Mouse (Mus musculus) mesoderm, embryonic 11.5 days (tissue): ENCODE measurements at regions not wholly inside any gene's neighbourhood (a gene's known extent, or its start where the extent isn't known, plus 50 kb on each side); places are given as distances from the start of the nearest gene placed in this dataset.

ENCODE experiments used
- DNase-seq: peaks from one replicate; pipeline ENCODE4 v3.0.0-alpha.2; 2012; ENCODE audit warnings: low read depth, low spot score

DNA sequence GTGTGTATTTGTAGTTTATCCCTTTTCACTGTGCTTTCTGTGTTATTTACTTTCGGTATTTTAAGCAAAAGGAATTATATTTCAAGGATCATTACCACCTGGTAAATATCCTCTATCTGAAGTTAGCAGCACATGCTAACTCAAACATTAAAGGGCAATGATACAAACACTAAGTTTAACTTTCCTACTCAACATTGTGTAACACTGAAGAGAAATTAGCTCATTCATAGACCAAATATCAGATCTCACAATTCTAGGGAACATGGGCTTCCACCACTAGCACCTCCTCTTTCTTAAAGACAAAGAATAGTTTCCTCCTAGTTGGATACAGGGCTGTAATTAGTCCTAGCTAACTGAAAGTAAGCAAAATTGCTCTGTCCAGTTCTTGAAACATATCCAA, 377.4 kb downstream of the Kcnj2 start:
- DNase-seq = no peak

DNA sequence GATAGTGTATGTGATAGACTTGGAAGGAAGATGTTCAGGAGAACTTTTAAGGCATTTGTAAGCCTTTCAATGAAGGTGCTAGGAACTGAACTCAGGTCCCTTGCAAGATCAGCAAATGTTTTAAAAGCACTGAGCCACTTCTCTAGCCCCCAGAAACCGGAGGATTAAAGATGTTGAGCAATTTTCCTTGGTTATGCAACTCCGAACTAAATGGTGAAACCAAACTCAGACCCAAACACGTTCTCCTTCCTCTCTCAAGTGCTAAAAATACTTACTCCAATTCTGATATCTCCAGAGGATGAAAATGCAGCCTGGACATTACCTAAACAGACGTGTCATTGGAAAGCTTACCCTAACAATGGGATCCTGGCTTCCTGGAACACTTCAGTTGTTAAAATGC, 378.8 kb downstream of the Kcnj2 start:
- no peak for DNase-seq

DNA sequence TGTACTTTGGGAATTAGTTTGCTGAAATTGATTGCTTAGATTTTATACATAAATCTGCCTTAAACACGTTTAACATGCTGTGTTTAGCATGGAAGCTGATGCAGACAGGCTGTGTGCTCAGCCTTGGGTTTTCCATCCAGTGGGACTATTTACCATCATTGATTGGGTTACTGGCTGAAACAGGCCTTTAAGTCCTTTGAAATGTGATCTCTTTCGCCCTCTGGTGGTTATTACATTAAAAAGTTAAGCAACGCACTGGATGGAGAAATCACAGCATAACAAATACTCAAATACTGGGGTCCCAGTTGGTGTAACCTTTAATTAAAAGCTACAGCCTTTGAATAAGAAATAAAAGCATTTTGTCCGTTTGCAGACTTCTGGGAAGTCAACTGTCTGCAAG, 379.8 kb downstream of the Kcnj2 start:
- peak; percentile 75 for DNase-seq

DNA sequence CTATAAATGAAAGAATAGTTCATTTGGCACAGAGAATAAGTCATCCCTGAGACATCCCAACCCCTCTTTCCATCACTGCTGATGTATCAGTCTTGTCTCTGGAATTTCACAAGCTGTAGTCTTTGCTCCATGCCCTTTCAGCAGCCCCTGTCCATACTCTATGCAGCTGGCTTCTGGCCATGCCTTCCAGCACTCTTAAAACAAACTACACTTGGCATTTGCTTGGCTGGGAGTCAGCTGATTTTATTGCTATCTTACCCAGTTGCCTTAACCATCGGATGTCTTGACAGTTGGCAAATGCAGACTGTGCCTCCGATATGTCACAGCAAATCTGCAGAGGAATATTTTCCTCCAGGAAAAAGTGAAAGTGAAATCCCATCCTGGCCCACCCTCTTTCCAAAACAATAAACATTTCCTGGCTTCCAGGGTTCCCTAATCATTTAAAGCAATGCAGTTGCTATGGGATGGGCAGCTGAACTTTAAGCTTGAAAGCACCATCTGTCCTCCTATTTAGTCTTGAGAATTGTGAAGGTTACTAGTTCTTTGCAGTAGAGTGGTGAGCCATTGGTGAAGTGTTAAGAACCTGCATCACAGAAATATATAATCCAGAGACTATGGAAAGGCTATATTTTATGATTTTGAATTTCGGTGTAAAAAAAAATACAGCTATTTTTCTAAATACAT, 385.0 kb downstream of the Kcnj2 start:
- no peak for DNase-seq

DNA sequence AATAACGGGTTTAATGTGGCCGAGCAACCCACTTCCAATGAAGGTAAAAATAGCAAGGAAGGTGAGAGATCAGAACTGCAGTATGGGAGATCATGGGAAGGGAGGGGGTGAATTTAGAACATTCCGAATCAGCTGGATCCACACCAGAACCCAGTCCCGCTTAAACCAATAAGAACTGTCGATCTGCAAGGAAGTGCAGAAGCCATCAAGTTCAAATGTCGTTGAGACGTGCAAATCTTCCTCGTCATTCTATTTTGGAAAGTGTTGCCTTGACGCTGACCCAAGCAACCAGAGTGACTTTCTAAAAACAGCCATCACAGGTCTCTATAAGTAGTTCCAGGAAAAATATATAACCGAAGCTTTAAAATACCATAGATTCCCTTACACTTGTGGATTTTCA, 394.1 kb downstream of the Kcnj2 start:
- no peak for DNase-seq

DNA sequence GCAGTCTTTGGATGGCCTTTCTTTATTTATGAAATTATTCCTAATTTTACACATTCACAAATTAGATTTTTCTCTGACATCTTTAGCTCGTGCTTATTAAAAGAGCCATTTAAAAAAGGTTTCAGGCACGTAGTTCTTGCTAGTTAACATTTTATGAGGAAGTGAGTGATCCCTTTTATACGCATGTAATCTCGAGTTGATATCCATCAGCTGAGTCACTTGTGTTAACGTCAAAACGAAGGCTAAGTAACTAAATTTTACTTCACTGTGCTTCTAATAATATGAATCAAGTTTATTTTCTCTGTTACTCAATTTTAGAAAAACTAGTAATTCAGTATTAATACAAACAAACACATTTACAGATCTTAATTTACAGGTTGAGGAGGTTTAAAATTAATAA, 419.0 kb downstream of the Kcnj2 start:
- DNase-seq = no peak

DNA sequence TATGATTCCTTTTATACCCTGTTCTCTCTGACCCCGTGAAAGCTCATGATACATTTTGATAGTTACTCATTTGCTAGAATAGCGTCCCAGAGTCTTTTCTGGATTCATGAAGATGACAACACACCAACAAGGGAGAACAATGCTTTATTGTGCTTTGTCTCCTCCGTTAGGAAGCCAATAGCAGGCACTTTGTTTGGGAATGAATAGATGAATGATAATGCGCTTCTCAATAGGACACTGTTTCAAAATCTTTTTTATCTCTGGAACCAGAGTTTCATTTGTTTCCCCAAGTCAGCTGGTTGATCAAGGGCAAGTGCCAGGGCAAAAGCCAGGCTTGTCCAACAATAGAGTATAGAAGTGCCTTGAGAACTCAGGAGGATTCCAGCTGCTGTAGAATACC, 446.5 kb downstream of the Kcnj2 start:
- DNase-seq = no peak

DNA sequence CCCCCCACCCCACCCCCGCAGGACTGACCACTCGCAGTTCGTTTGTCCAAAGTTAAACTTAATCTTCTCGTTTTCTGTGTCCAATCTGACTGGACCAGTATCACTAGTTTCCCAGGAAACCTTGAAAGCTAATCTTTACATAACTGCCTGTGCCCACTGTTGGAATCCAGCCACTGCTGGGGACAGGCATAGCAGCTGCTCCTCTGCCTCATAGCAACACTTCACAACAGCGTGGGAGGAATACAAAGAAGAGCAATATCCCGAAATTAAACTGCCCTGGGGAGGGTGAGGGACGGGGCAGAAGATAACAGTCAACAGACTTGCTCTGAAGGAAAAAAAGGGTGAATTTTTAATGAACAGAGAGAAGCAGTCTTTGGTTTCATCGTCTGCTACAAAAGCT, 456.8 kb downstream of the Kcnj2 start:
- no peak for DNase-seq

DNA sequence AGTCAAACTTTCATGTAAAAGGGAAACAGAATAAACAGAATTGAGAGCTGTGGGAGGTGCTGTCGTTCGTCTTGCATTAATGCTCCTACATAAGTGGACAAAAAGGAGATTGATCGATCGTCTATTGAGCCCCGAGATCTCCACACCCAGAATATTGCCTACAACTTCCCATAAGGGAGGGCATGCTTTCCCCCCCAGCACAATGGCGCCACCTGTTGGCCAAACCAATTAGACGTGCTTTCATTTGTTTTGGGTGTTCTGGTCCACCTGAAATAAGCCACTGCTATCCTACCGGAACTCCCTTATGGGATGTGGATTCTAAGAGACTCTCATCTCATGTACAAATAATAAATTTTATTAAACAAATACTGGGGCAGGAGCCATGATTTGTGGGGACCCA, 457.5 kb downstream of the Kcnj2 start:
- peak; percentile 52 for DNase-seq

DNA sequence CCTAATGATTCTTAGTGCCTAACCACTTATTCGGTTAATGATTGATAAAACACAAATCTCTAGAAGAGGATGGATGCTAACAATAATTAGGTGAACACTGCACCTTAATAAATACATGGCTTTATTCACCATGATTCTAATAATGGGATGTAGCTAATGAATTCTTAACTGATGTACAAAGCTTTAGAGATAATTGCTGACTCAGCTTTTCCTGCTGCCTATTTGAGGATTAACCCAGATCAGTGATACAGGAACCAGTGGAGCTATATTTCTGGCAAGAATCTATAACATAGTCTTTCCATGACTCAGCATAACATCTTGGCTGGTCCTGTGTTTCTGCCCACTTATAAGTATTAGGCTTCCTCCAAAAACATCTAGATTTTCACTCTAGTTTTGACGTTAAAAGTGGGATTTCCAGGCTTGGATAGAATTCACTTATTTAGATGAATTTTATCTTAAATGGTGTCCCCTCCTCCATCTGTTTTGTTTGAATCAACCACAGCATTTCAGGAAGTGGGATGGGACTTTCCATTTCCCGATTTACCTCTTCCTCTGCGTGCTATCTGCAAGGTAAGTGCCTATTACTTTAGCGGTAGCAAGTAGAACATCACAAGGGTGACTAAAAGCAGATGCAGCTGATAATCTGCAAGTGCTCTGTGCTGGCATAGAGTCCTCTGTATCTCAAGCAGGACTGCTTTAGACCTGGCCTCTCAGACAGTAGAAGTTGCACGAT, 460.2 kb downstream of the Kcnj2 start:
- no peak for DNase-seq

DNA sequence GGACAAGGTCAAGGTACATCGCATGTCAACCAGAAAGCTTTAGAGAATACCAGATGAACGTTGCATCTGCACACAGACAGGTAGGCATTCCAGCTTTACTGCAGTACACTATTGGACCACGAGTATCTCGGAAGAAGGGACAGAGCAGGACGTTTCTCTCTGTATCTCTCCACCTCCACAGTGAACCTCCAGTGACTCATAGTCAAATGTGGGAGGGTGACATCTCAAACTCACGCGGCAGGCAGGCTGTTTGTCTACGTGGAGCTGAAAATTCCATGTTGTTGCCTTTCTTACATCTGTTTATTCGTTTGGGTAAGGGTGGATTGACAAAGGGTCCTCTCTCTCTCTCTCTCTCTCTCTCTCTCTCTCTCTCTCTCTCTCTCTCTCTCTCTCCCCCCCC, 463.6 kb downstream of the Kcnj2 start:
- no peak for DNase-seq

DNA sequence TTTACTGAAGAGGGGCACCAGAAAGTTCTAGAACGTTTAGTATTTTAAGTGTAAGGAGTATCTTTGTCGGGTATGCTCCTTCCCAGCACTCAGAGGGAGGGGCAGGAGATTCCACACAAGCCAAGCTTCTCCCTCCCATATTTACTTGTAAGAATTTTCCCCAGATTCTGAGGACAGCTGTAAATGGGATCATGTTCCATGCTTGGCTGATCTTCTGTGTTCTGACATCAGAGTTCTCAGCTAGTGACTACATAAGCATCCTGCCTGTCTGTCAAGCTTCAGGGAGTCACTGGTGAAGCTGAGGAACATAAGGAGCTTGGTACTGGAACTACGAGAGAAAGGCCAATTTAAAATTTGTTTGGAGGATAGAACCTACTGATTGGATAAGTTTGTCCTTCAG, 464.9 kb downstream of the Kcnj2 start:
- no peak for DNase-seq

DNA sequence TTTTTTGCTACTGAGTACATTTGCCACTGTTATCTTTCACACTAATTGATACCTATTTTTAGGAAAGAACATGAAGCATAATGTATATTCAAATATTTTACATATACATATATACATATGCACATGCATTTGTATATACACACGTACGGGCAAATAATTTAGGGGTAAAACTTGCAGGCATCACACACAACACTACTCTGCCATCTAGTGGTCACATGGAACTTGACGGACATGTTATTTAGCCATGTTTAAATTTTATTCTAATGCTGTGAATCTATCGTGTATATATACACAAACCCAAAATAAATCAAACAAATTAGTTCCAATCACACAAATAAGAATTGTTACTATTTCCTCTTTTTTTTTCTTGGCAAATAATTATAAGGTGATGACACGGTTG, 466.5 kb downstream of the Kcnj2 start:
- DNase-seq = peak; percentile 50

DNA sequence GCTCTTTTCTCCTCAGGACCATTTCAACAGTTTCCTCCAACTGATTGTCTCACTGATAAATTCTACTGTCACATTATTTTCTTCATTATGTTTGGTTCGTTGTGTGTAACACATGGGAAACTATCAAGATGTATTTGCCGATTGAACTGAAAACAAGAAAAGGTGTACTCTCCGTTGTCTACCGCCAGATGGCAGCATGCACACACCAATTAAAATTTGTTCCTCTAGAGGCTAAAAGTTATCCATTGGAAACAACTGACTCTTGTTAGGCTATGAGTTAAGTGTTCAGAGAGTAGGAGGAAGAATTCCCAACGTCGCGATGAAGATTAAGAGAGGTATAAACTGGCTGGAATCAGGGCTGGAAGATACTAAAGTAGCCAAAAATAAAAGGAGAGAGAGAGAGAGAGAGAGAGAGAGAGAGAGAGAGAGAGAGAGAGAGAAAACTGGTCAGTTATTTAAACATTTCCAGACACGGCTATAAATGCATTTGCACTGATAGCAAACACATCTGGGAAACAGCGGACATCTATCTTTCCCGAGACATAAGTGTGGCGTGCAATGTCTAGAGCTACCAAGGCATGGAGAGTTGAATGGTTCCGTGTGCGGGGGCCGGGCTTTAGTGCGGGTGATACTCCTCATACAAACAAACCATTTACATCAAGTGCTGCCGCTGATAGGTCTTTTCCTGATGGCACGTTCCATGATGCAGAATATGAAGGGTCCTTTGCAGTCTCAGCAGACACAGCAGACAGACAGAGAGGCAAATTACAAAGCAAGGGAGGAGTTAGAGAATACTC, 470.3 kb downstream of the Kcnj2 start:
- DNase-seq = peak; percentile 85

DNA sequence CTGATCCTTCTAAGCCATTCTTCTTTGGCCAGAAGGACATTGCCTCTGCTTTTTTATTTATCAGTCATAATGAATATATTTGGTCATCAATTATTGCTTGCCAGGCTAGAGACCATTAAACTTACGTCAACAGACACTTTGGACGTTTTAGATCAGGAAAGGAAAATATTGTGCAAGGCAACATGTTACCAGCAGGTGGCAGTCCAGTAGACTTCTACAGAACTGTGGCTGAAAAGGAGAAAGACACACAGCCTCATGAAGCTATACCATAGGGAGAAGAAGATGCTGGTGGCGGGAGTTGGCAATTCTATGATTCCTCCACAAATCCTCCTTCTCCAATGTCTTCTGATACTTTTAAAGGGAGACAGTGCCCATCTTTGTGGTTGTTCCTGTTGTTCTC, 471.7 kb downstream of the Kcnj2 start:
- DNase-seq = peak; percentile 76

DNA sequence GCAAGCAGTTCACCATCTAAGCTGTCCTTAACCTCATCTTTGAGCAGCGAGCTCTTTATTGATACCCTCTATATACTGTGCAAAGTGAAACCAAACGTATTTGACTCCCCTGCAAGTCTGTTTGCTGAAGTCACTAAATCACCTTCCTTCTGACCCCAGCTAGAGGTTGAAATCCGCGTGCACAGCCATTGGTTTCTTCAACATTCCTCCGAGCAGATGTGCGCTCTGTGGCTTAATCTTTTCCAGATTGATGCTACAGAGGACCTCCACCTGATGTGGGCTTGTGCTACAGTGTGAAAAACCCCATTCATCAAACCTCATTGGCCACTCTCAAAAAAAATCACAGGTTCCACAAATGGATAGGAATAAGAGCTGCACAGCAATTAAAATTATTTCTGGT, 474.0 kb downstream of the Kcnj2 start:
- DNase-seq = peak; percentile 79

DNA sequence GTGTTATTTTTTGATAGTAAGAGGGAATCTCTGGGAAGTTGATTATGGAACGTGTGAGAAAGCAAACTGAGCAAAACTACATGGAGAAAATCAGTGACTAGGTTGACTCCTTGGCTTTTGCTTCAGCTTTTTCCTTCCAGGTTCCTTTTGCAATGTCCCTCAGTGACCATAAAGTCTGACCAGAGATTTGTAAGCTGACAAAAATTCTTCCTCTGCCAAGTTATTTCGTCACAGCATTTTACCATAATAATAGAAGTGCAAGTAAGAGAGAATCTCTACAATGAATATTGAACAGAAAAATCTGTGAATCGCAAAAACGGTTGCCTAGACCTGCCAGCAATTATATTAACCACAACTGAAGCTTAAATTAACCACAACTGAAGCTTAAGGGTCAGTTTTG, 479.3 kb downstream of the Kcnj2 start:
- no peak for DNase-seq

DNA sequence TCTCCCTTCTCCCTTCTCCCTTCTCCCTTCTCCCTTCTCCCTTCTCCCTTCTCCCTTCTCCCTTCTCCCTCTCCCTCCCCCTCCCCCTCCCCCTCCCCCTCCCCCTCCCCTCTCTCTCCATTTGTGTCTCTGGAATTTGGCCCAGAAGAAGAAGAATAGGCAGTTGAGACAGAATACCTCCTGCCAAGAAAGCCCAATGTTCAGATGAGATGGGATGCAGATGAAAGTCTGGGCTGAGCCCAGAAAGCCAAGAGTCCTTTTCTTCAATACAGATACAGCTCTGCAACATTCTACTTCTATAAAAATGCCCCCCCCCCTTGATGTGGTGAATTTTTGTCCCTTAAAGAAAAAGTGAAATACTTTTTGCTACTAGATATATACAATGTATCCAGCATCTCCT, 489.2 kb downstream of the Kcnj2 start:
- DNase-seq = no peak

DNA sequence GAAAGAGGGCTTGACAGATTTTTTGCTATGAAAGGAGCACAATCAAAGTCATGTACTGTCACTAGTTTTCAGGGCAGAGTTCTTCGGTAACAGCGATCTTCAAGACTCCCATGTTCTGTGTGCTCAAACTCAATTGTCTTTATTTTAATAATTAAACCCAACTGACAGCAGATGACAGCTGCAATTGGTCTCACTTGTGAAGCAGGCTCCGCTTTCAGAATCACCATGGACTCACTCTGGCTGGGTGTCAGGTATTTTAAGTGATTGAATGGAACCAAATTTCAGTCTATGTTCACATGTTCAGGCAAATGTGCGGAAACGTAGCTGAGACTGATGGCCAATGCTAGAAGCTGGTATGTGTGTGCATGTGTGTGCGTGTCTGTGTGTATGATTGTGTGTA, 489.7 kb downstream of the Kcnj2 start:
- DNase-seq = no peak

DNA sequence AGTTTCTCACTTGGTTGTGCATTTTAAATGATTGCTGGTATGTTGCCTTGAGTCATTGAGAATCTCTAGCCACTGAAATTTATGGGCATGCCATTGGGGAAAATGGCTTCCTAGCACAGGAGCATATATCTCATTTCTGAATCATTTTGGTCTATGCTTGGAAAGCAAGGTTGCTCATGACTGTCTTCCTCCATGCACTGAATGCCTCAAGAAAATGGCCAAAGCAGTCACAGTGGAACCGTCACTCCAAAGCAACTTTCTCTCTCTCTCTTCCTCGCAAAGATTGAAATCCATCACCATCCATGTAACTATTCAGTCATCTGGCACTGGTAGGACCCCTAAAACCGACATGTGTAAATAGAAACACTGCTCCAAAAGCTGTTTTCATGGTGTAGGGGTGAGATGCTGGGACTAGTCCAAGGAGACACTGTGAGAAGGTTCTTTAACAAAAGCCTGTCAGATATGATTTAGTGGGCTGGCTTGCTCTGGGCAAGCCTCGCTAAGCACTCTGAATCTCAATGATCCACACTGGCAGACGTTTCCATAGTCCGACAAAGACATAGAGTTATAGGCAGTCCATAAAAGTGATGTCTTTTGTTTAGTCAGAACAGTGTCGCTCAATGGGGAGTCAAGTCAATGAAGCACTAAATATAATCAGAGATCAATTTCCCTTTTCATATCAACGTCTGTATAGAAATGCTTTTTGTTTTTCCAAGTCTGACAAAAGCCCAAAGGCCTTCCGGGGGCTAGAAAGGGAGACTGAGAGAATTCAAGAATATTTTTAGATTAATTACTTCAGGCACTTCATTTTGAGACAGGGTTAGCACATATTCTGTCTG, 492.6 kb downstream of the Kcnj2 start:
- DNase-seq = peak; percentile 80

DNA sequence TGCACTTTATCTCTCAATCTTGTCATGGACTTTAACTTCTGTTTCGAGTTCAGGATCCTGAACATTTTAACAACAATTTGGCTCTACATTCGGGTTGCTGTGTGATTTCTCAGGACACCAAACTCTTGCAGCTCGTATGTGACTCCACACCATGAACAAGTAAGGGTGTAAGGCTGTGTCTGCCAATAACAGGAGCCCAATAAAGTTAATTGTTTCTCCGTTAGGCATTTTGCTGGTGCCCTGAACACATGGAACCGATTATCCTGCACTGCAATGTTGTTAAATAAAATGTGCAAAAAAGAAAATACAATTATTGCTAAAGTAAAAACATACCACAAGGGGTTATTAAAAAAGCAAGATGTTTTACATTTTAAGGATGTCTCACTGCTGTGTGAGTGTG, 497.2 kb downstream of the Kcnj2 start:
- DNase-seq = no peak

DNA sequence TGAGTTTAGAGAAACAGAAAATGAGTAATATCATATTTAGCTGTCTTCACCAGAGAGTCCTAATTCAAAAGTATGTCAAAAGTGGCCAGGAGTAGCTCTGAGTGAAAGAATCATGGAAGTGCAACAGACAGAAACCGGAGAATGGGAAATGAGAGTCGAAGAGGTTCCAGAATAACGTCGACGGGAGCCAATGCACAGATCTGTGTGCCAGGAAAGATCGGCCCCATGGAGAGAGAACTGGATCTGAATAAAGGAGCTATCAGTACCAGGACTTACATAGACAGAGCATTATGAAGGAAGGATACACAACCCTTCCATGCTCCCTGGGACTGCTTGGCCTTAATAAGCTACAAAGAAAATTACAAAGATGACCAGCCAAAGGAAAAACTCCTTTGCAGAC, 502.1 kb downstream of the Kcnj2 start:
- DNase-seq = no peak
